Mouse (Mus musculus): ENCODE results near the gene Pir. TPM values are rescaled to one million over a fixed set of nuclear protein-coding genes. Genes with fewer than 3 reads are reported as not detected.
A peak's percentile ranks its signal among the peaks of the same experiment; 100 is the strongest.

The Pir gene
- polyA plus RNA-seq, 1 experiment: 28.0 TPM

DNA sequence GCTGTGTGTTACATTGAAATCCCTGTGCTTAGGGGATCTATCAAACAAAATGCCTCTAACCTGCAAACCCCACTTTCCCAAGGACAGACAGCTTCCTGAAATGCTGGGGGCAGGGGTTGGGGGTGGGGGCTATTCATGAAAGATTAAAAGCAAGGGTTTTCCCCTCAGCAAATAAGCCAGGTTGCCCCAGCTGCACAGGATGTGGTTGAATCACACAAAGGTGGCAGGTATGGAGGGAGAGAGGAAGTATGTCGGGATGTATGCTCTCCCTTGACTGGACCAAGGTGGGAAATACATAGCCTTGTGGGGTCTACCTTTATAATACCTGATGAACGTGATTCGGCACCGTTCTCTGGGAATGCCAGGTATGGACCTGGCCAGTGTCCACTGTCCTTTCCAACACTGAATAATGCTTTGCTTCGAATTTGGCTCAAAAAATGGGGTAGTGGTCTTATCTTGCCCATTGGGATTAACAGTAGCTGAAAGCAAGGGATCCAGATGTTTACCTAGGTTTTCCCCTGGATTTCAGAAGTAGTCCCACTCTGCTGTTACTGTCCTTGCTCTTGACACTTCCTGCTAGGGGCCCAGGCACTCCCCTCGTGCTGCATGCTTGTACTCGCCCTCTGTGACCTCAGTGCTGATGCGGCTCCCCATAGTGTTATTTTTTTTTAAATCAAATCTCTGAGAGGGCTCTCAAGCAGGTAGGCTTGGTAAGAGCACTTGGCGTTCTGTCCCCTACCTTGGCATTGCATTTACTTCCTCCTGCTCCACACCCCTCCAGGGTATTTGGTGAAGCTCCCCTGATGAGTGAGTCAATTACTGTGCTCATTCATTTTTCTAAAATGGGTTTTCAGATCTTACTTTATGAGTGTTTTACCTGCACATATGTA is 137.2 kb downstream of the Pir start:
- H3K9ac ChIP-seq (ENCODE audit: low read depth, poor library complexity, severe bottlenecking): no peak overlapping the region
- no peak overlapping the region for H3K27ac ChIP-seq (ENCODE audit: insufficient read depth, low read length)
- no peaks in the 10 kb centered on the region for H3K4me1 ChIP-seq (ENCODE audit: control insufficient read depth, insufficient read depth, low read length)
- H3K27me3 ChIP-seq (ENCODE audit: control insufficient read depth, insufficient read depth, low read length, poor library complexity, severe bottlenecking): no peaks in the 10 kb centered on the region
- H3K36me3 ChIP-seq (ENCODE audit: control insufficient read depth, insufficient read depth, low read length, poor library complexity, severe bottlenecking): no peaks in the 10 kb centered on the region
- TF ChIP-seq CTCF (IDR thresholded peaks at IDR 0.05; ENCODE audit: low read depth, low read length): no peak
- H3K9me3 ChIP-seq (replicated peaks; ENCODE audit: control insufficient read depth, insufficient read depth, low read length, poor library complexity, severe bottlenecking): no peaks in the 10 kb centered on the region
- H3K4me3 ChIP-seq (ENCODE audit: low read depth, low read length): no peak overlapping the region

DNA sequence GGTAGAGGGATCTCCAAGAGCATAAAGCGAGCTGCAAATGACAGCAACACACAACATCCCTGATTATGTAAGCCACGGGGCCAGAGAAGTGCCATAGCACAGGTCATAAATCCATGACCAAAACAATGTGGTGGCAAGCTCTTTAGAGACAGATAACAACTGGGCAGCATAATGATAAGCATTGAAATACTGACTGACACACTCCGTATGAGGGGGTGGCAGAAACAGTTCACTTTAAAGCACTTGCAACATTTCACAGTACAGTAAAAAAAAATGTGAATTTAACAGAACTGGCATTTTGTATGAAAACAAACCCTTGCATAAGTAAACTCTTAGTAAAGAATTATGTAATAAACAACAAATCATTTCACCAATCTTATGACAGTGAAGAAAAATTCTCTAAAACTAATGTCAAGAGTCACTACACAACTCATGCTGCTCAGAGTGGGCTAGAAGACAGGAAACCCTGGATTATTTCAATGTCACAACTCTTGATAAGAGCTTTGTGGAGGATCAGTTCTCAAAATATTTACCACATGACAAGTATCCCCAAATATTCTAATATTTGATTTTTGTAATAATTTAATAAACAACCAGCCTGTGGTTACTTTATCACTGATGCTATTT is 139.2 kb downstream of the Pir start:
- H3K4me3 ChIP-seq (ENCODE audit: low read depth, low read length): no peak overlapping the region

DNA sequence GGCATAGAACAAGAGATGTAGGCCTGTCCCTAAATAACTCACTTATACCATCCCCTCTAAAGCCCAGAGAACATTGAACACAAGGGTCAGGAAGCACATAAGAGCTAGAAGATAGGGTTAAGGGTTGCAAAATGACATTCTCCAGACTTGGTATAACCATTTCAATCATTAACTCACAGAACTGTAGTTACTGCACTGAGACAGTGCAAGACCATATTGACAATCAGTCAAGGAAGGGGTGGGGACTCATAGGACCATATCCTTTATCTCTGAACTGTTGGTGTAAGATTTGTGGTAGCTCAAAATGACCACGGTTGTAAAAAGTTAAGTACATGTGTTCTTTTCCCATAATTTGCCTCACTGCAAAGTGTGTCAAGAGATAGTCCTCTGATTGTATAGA is 141.4 kb downstream of the Pir start:
- Histone ChIP-seq H3K27me3 (ENCODE audit: control insufficient read depth, insufficient read depth, low read length, poor library complexity, severe bottlenecking) (no peaks in the 10 kb centered on the region), H3K4me3 (ENCODE audit: low read depth, low read length) (no peak overlapping the region), H3K9me3 (replicated peaks; ENCODE audit: control insufficient read depth, insufficient read depth, low read length, poor library complexity, severe bottlenecking) (no peaks in the 10 kb centered on the region), H3K9ac (ENCODE audit: low read depth, poor library complexity, severe bottlenecking) (no peak overlapping the region), H3K4me1 (ENCODE audit: control insufficient read depth, insufficient read depth, low read length) (no peaks in the 10 kb centered on the region), H3K36me3 (ENCODE audit: control insufficient read depth, insufficient read depth, low read length, poor library complexity, severe bottlenecking) (no peaks in the 10 kb centered on the region), H3K27ac (ENCODE audit: insufficient read depth, low read length) (no peak overlapping the region)
- no peak for TF ChIP-seq CTCF (IDR thresholded peaks at IDR 0.05; ENCODE audit: low read depth, low read length)
- no peak for TF ChIP-seq EP300 (IDR thresholded peaks at IDR 0.05; ENCODE audit: insufficient read depth, low read depth, low read length)
- TF ChIP-seq POLR2A (IDR thresholded peaks at IDR 0.05; ENCODE audit: insufficient read depth, low read length): no peak

More for the DNA sequence above, 139.2 kb downstream of the Pir start:
- TF ChIP-seq EP300 (IDR thresholded peaks at IDR 0.05; ENCODE audit: insufficient read depth, low read depth, low read length) (no peak), POLR2A (IDR thresholded peaks at IDR 0.05; ENCODE audit: insufficient read depth, low read length) (no peak), CTCF (IDR thresholded peaks at IDR 0.05; ENCODE audit: low read depth, low read length) (no peak)
- H3K9me3 ChIP-seq (replicated peaks; ENCODE audit: control insufficient read depth, insufficient read depth, low read length, poor library complexity, severe bottlenecking): no peaks in the 10 kb centered on the region
- H3K36me3 ChIP-seq (ENCODE audit: control insufficient read depth, insufficient read depth, low read length, poor library complexity, severe bottlenecking): no peaks in the 10 kb centered on the region
- H3K27ac ChIP-seq (ENCODE audit: insufficient read depth, low read length): no peak overlapping the region
- H3K9ac ChIP-seq (ENCODE audit: low read depth, poor library complexity, severe bottlenecking): no peak overlapping the region
- no peaks in the 10 kb centered on the region for H3K4me1 ChIP-seq (ENCODE audit: control insufficient read depth, insufficient read depth, low read length)
- H3K27me3 ChIP-seq (ENCODE audit: control insufficient read depth, insufficient read depth, low read length, poor library complexity, severe bottlenecking): no peaks in the 10 kb centered on the region

DNA sequence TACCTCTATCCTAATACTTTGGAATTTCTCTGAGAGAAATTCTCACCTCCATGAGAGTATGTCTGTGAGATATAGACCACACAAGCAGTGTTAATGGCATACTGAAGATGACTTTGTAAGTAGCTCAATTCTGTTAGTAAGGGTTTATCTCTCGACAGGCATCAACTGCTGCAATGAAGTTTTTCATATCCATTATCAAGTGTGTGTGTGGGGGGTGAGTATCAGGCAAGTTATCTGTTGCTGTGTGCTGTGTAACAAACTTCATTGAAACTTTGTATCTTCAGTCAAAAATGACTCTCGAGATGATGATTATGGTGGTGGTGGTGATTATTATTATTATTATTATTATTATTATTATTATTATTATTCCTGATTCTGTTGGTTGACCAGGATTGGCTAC is 147.6 kb downstream of the Pir start:
- H3K4me3 ChIP-seq (ENCODE audit: low read depth, low read length): no peak overlapping the region
- no peaks in the 10 kb centered on the region for H3K36me3 ChIP-seq (ENCODE audit: control insufficient read depth, insufficient read depth, low read length, poor library complexity, severe bottlenecking)
- H3K27me3 ChIP-seq (ENCODE audit: control insufficient read depth, insufficient read depth, low read length, poor library complexity, severe bottlenecking): no peaks in the 10 kb centered on the region
- H3K27ac ChIP-seq (ENCODE audit: insufficient read depth, low read length): no peak overlapping the region
- H3K4me1 ChIP-seq (ENCODE audit: control insufficient read depth, insufficient read depth, low read length): no peaks in the 10 kb centered on the region
- H3K9ac ChIP-seq (ENCODE audit: low read depth, poor library complexity, severe bottlenecking): no peak overlapping the region
- no peaks in the 10 kb centered on the region for H3K9me3 ChIP-seq (replicated peaks; ENCODE audit: control insufficient read depth, insufficient read depth, low read length, poor library complexity, severe bottlenecking)
- TF ChIP-seq EP300 (IDR thresholded peaks at IDR 0.05; ENCODE audit: insufficient read depth, low read depth, low read length) (no peak), POLR2A (IDR thresholded peaks at IDR 0.05; ENCODE audit: insufficient read depth, low read length) (no peak), CTCF (IDR thresholded peaks at IDR 0.05; ENCODE audit: low read depth, low read length) (no peak)

DNA sequence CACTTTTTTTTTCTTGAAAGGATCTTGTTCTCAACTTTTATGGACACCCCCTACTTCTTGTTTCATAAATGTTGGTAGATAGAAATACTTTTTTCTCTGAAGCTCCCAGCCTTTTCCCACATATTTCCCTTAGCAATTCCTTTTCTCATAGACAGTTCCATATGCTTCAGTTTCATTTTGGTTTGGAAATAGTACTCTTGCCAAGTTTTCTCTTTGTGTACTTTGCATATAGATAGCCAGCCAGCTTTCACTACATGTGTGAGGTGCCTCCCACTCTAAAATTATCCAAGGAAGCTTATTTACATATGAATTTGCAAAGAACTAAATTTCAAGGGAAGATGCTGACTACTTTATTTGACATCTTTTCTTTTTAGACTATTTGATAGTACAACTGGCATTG is 148.8 kb downstream of the Pir start:
- Histone ChIP-seq H3K4me1 (ENCODE audit: control insufficient read depth, insufficient read depth, low read length) (no peaks in the 10 kb centered on the region), H3K9me3 (replicated peaks; ENCODE audit: control insufficient read depth, insufficient read depth, low read length, poor library complexity, severe bottlenecking) (no peaks in the 10 kb centered on the region), H3K9ac (ENCODE audit: low read depth, poor library complexity, severe bottlenecking) (no peak overlapping the region), H3K27ac (ENCODE audit: insufficient read depth, low read length) (no peak overlapping the region), H3K27me3 (ENCODE audit: control insufficient read depth, insufficient read depth, low read length, poor library complexity, severe bottlenecking) (no peaks in the 10 kb centered on the region), H3K4me3 (ENCODE audit: low read depth, low read length) (no peak overlapping the region), H3K36me3 (ENCODE audit: control insufficient read depth, insufficient read depth, low read length, poor library complexity, severe bottlenecking) (peaks cover 6% of the 10 kb centered on the region)
- TF ChIP-seq POLR2A (IDR thresholded peaks at IDR 0.05; ENCODE audit: insufficient read depth, low read length): no peak
- TF ChIP-seq CTCF (IDR thresholded peaks at IDR 0.05; ENCODE audit: low read depth, low read length): no peak

DNA sequence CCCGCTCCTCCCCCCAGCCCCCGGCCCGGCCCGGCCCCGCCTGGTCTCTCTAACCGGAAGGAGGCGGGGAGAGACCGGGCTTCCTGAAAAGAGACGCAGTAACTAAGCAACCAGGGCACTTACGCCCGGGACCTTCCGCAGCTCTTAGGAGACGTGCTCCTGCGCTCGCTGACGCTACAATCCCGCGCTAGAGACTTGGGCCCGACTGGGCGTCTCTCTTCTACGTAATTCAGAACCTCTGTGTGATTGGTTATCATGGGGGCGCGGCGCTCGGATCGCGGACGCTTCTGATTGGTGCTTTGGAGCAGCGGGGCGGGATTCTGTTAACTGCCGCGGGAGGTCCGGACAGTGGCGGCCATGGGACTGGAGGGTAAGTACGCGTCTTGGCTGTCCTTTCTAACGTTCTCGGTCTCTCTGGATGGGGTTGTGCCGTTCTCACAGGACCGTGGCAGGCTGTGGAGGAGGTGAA is 150.3 kb downstream of the Pir start, which contains the start of gene Piga:
Piga (plus strand) TSS at position 317 of the 469 bp plus-strand sequence.
- Histone ChIP-seq H3K27ac (ENCODE audit: insufficient read depth, low read length) (peak within 1 kb of the TSS; percentile 48), H3K27me3 (ENCODE audit: control insufficient read depth, insufficient read depth, low read length, poor library complexity, severe bottlenecking) (no peaks in the 10 kb centered on the region), H3K9me3 (replicated peaks; ENCODE audit: control insufficient read depth, insufficient read depth, low read length, poor library complexity, severe bottlenecking) (no peaks in the 10 kb centered on the region), H3K9ac (ENCODE audit: low read depth, poor library complexity, severe bottlenecking) (peak within 1 kb of the TSS; percentile 95), H3K36me3 (ENCODE audit: control insufficient read depth, insufficient read depth, low read length, poor library complexity, severe bottlenecking) (peaks cover 15% of the 10 kb centered on the region), H3K4me3 (ENCODE audit: low read depth, low read length) (peak within 1 kb of the TSS; percentile 99), H3K4me1 (ENCODE audit: control insufficient read depth, insufficient read depth, low read length) (no peaks in the 10 kb centered on the region)
- TF ChIP-seq CTCF (IDR thresholded peaks at IDR 0.05; ENCODE audit: low read depth, low read length) (no peak), EP300 (IDR thresholded peaks at IDR 0.05; ENCODE audit: insufficient read depth, low read depth, low read length) (no peak), POLR2A (IDR thresholded peaks at IDR 0.05; ENCODE audit: insufficient read depth, low read length) (peak; percentile 65)
